Mouse (Mus musculus) cerebellum, adult 9-10 months (tissue): Measurements from ENCODE around the gene Cga.
"Not testable (repeated sequence)": the region's sequence is repeated elsewhere in the genome, so short reads cannot be mapped to it uniquely, and the experiment has no call there.

Source experiments
- DNase-seq: peaks from one replicate; pipeline ENCODE4 v3.0.0; 2022

Cga gene

DNA sequence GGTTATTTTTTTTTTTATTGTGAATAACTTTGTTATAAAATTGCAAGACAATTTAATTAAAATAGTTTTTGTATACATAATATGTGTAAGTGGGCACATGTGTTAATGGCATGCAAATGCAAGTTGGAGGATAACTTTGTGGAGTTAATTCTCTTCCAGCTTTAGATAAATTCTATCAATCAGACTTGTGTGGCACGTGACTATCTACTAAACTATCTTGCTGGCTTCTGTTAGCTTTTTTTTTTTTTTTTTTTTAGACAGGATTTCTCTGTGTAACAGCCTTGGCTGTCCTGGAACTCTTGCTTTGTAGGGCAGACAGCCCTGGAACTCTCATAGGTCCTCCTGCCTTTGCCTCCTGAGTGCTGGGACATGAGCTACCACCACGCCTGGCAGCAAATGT, 4.9 kb downstream of the Cga start:
- DNase-seq = no peak

DNA sequence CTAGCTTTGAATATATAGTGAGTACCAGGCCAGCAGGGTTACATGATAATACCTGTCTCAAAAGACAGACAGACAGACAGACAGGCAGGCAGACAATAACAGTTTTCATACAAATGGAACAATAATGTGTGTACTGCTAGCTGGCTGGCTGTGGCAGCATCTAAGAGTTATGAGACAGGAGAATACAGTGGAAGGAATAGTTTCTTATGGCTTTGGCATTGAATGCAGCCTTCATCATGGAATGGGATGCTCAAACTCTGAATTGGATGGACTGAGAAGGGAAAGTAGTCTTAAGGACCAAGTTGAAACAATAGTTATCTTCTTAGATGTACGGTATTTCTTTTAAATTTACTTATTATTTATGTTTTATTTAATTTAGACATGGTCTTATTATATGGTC, 5.7 kb downstream of the Cga start:
- DNase-seq = no peak

DNA sequence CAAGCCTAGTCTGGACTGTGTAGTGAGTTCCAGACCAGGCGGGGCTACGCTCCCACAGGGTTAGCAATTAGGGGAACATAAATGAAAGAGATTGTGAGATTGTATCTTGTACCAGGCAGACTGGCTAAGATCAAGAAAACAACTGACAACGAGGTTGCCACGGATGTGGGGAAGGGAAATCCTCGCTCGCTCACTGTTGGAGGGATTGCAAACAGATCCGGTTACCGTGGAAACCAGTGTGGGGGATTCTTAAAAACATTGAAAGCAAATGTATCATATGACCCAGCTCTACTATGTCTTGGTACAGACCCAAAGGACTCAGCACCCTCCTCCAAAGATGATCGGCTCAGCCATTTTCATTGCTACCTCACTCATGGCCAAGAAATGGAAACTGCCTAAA, 6.6 kb downstream of the Cga start:
- no peak for DNase-seq

DNA sequence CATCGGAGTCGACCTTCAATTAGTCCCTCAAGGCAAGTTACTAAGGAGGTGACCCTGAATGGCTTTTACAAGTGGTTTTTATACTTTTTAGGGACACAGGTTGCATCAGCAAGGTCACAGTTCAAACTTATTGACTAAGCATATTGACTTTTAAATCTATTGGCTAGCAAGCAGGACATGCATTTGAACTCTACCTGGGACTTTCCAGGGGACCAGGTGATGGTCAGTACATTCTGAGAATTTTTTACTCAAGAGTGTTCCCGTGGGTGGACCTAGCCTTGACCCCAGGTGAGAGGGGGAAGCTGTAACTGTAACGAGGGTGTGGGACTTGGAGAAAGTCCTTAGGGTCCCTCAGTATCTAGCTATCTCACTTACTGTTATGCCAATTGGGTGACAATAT, 7.6 kb downstream of the Cga start:
- DNase-seq = no peak

DNA sequence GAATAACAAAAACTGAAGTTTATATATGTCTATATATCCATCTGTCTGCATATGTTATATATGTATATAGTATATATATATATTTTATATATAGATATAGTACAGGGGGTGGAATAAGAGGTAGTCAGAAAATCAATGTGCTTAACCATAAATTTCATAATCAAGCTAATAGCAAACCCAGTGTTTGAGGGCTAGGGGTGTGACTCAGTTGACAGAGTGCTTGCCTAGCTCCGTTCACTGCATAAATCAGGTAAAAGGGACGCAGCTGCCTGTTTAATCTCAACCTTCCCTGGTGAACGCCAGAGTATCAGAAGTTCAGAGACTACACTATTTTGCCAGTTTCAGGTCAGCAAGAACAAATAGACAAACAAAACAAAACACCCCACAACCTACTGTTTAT, 8.0 kb downstream of the Cga start:
- not testable (repeated sequence) for DNase-seq

DNA sequence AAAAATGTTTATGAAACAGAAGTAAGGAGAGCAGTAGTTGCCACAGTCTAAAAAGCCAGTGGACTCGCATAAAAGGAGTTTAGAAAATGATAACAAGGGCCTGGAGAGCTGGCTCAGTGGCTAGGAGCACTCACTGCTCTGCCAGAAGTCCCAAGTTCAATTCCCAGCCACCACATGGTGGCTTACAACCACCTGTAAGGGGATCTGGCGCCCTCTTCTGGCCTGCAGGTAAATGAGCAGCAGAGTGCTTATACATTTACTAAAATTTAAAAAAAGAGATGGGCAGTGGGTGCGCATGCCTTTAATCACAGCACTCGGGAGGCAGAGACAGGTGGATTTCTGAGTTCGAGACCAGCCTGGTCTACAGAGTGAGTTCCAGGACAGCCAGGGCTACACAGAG, 11.8 kb downstream of the Cga start:
- DNase-seq = no peak

DNA sequence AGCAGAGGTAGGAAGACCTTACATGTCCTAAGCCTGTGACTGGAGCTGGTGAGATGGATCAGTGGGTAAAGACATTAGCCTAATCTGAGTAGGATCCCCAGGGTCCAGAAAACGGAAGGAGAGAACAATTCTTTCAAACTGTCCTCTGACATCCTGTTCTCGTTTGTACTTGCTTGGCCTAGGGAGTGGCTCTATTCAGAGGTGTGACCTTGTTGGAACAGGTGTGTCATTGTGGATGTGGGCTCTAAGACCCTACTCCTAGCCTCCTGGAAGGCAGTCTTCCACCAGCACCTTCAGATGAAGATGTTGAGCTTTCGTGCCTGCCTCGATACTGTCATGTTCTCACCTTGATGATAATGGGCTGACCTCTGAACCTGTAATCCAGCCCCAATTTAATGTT, 12.6 kb downstream of the Cga start:
- DNase-seq = no peak

DNA sequence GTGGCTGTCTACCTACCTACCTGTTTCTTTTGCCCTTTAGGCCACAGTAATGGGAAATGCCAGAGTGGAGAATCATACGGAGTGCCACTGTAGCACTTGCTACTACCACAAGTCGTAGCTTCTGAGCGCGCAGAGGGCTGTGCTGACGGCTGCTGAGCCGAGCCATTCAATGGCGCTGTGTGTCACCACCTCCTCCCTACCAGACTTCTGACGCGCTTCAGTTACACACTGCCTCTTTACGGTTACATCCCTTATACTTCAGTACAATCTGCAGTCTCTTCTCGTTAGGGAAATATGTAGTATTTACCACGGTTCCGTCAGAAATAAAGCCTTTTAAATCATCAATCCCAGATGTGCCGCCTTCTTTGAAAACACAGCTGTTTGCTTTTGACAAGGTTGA, 13.4 kb downstream of the Cga start:
- DNase-seq = no peak

DNA sequence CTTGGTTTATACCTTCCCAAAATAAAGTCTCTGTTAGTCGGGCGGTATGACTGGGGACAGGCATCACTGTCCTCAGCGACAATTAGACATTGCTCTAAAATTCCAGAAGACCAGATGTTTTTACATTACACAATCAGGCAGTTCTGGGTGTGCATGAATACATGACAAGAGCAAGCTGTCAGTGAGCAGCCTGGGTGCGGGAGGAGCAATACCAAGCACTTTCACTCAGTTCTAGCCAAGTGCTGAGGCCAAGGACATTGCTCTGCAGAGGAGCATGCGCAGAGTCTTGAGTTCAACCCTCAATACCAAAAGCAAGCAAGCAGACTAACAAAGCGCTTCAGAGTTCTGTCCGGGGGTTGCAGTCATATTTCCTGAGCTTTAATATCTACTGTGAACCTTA, 14.5 kb downstream of the Cga start:
- DNase-seq = no peak

DNA sequence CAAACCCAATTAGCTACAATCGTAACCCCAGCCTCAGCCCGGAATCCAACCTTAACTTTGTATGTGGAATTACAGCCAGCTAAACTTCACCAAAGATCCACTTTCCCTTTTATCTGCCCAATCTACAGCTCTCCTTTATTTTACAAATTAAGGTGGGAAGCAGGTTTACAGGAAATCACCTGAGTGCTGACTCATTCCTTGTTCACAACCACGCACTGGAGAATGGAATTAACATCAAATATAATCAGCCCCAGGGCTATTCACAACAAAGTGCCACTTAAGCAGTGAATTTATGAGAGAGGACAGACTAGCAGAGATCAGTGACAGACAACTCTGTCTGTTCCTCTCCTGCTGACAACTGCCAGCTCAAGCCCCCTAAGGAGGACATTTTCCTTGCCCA, 17.8 kb downstream of the Cga start:
- no peak for DNase-seq

DNA sequence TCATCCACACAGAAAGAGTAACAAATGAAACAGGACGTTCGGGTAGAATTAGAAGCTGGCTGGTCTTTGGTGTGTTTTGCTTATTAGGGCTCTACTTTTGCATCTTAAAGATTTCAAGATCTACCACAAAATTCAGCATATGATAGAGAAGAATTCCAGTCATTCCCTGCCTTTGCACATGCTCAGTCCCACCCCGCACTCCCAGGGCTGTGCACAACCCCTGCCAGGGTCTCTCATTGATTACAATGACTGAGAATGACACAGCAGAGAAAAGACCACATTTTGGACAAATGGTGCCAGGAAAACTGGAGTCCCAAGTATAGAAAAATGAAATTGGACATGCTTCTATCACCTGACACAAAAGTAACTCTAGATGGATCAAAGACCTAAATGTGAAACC, 18.6 kb downstream of the Cga start:
- no peak for DNase-seq

DNA sequence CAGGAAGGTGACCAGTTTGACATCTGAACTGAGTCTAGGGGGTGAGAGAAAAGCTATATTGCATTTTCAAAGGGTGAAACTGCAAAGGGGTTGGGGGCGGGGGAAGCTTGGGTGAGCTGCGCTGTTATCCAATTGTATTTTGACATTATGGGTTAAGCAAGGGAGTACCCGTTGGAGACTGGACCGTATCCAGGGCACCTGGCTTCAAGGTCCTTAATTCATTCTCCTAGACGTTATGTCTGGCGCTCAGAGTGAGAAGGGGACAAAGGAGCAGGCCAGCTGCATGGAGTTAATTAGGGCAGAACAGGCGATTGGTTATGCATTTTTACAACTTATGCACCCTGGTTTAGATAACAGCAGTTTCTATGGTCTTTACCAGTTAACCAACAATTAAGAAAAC, 23.8 kb downstream of the Cga start:
- DNase-seq = no peak

DNA sequence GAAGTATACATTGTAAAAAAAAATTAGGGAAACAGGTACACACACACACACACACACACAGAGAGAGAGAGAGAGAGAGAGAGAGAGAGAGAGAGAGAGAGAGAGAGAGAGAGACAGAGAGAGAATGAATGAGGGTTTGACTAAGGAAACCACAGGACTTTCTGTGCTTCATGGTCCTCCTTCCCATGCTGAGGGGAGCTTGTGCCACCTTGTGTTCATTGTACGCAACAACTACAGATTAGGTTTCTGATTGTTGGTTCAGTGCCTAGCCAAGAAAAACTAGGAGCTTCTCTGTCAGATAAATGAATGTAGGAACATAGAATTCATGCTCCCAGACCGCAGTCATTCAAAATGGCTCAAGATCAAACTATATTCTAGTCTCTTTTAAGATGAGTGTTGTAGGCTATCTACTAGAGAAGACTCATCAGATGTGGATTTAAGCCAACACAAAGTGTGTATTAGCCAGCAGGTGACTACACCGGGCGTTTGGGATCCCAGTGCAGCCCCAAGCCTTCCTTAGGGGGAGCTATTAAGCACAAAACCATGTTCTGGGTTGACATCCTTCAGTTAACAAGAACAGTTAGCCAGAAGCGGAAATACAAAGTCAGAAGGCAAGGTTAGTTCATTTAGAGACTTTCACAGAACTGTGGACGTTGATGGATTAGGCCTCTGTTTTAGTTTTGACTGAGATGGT, 28.7 kb downstream of the Cga start:
- DNase-seq = peak; percentile 67

DNA sequence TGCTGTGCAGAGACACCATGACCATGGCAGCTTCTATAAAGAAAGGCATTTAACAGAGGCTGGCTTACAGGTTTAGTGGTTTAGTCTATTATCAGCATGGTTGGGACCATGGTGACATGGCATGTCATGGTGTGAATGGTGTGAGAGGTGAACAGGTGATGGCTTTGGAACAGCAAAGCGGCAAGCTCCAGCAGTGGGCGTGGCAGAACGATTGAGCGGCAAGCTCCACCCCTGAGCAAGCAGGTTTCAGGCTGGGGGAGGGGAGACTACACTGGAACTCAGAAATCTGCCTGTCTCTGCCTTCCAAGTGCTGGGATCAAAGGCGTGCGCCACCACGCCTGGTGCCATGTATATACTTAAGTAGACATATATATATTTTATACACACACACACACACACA, 34.8 kb downstream of the Cga start:
- DNase-seq = not testable (repeated sequence)

DNA sequence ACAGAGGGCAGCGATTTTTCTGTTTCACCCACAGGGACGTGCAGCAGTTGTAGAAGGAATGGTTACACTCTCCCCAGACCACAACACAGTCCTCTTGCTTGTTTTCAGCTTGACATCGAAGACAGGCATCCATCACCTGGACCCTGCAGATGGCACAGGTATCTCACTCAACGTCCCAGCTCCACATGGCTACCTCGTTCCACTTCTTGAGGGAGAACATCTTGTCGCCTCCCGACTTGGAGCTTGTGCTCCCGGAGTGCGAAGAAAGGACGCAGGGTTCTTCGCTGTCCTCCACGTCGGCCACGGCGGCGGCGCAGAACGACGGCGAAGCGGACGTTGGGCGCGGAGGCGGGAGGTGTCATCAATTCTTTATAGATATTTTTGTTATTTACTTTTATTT, 47.5 kb downstream of the Cga start:
- DNase-seq = no peak

DNA sequence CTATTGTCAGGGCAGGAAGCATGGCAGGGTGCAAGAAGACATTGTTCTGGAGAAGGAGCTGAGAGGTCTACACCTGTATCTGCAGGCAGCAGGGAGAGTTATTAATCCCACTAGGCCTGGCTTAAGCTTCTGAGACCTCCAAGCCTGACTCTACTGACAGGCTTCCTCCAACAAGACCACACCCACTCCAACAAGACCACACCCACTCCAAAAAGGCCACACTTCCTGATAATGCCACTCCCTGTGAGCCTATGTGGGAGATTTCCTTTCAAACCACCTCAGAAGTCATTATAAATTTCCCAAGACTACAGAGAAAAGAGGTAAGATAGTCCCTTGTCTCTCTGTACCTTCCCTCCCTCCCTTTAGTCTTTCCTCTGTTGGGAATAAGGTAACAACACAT, 53.6 kb downstream of the Cga start:
- no peak for DNase-seq

DNA sequence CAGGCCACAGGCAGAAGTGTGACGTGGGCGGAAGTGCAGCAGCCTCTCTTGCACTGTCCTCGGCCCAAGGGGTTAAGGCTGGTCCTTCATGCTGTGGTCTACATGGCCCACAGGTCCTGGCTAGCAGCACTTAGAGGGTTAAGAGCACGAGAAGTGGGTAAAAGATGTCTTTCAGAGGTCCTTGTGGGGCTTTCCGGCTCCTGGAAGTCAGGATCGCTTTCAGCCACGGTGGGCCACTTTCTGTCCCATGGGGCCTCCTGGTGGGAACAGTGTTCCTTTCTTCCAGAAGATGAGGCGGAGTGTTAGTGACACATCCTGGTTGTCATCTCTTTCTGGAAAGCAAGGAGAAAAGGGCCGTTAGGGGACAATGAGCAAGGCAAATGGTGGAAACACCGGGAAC, 60.1 kb downstream of the Cga start:
- no peak for DNase-seq
